Mouse (Mus musculus) CH12.LX (cell line): ENCODE results near the gene Sfxn3. TPM values are rescaled to one million over a fixed set of nuclear protein-coding genes. Genes with fewer than 3 reads are reported as not detected.
A peak's percentile ranks its signal among the peaks of the same experiment; 100 is the strongest.

Source experiments
- DNase-seq: peaks from one replicate; pipeline ENCODE4 v3.0.0-alpha.2; 2013; ENCODE audit errors: extremely low read depth
- H3K27ac ChIP-seq: 2 replicates; pipeline ENCODE4 v1.5.1; 2012; ENCODE audit warnings: low read depth, mild to moderate bottlenecking, control low read depth, moderate library complexity; ENCODE audit not compliant: insufficient read depth
- H3K27me3 ChIP-seq: replicated peaks from 2 replicates; pipeline ENCODE3; 2012; ENCODE audit warnings: inconsistent platforms
- H3K36me3 ChIP-seq, 2 experiments: replicated peaks in 1 of 2; 2 replicates each; pipeline versions ENCODE3 to v1.6.1; 2012; ENCODE audit warnings: inconsistent platforms in 1 of 2, low read length in 1 of 2, mild to moderate bottlenecking in 1 of 2, mixed read lengths in 1 of 2, moderate library complexity in 1 of 2; ENCODE audit not compliant: control insufficient read depth in 1 of 2, insufficient read depth in 1 of 2
- H3K4me1 ChIP-seq, 2 experiments: 2 replicates each; pipeline ENCODE4 v1.6.1; 2012; ENCODE audit warnings: inconsistent platforms in 1 of 2, moderate library complexity in 1 of 2; ENCODE audit not compliant: insufficient read depth in 2 of 2, control insufficient read depth in 1 of 2
- H3K4me2 ChIP-seq: 2 replicates; pipeline ENCODE4 v1.6.1; 2012; ENCODE audit warnings: low read depth, mild to moderate bottlenecking, control low read depth; ENCODE audit not compliant: poor library complexity, insufficient read depth, severe bottlenecking
- H3K4me3 ChIP-seq, 3 experiments: fragments of 150-350 bp in 1 of 3; sonication (generic) in 1 of 3; replicated peaks in 1 of 3; 2 replicates each; pipeline versions ENCODE3 to v1.5.1; 2011 to 2012; ENCODE audit warnings: low read depth in 2 of 3, low read length in 2 of 3, mild to moderate bottlenecking in 2 of 3, moderate library complexity in 2 of 3, control low read depth in 1 of 3, improper control_type of control experiment in 1 of 3, inconsistent platforms in 1 of 3, mixed read lengths in 1 of 3; ENCODE audit not compliant: poor library complexity in 1 of 3
- H3K79me2 ChIP-seq: replicated peaks from 2 replicates; pipeline ENCODE4 v1.6.1; 2012; ENCODE audit warnings: mild to moderate bottlenecking, moderate library complexity; ENCODE audit not compliant: control insufficient read depth, poor library complexity, insufficient read depth, severe bottlenecking; ENCODE audit errors: extremely low read depth
- H3K9ac ChIP-seq: 2 replicates; pipeline ENCODE4 v1.6.1; 2012; ENCODE audit warnings: low read depth, mild to moderate bottlenecking, control low read depth, moderate library complexity; ENCODE audit not compliant: insufficient read depth
- H3K9me3 ChIP-seq: replicated peaks from 2 replicates; pipeline ENCODE3; 2012; ENCODE audit warnings: low read length, inconsistent platforms, mixed read lengths
- CHD1 ChIP-seq: IDR thresholded peaks from 2 replicates; pipeline ENCODE4 v1.6.1; 2012; ENCODE audit warnings: low read depth, low read length, improper control_type of control experiment, inconsistent platforms
- CHD2 ChIP-seq: IDR thresholded peaks from 2 replicates; pipeline ENCODE4 v1.6.1; 2011; ENCODE audit warnings: low read length, improper control_type of control experiment
- CTCF ChIP-seq, 2 experiments: IDR thresholded peaks in 1 of 2; conservative IDR thresholded peaks in 1 of 2; 2 replicates each; pipeline ENCODE4 v1.5.1; 2011 to 2012; ENCODE audit warnings: low read depth in 2 of 2, low read length in 2 of 2, improper control_type of control experiment in 1 of 2, inconsistent platforms in 1 of 2, mild to moderate bottlenecking in 1 of 2, moderate library complexity in 1 of 2
- ELF1 ChIP-seq: IDR thresholded peaks from 2 replicates; pipeline ENCODE4 v1.6.1; 2014; ENCODE audit warnings: low read depth, mild to moderate bottlenecking, inconsistent platforms, low read length, improper control_type of control experiment
- EP300 ChIP-seq: IDR thresholded peaks from 2 replicates; pipeline ENCODE4 v1.6.1; 2011; ENCODE audit warnings: low read length, improper control_type of control experiment
- JUN ChIP-seq: IDR thresholded peaks from 2 replicates; pipeline ENCODE4 v1.6.1; 2011; ENCODE audit warnings: low read depth, mild to moderate bottlenecking, low read length, improper control_type of control experiment, moderate library complexity; ENCODE audit not compliant: insufficient read depth
- MAFK ChIP-seq: IDR thresholded peaks from 2 replicates; pipeline ENCODE4 v1.6.1; 2011; ENCODE audit warnings: low read length, improper control_type of control experiment; ENCODE audit not compliant: insufficient replicate concordance
- PAX5 ChIP-seq: IDR thresholded peaks from 2 replicates; pipeline ENCODE4 v1.6.1; 2012; ENCODE audit warnings: low read length, inconsistent platforms, mixed read lengths
- RAD21 ChIP-seq: IDR thresholded peaks from 2 replicates; pipeline ENCODE4 v1.6.1; 2011; ENCODE audit warnings: low read depth, mild to moderate bottlenecking, low read length, improper control_type of control experiment, moderate library complexity
- RCOR1 ChIP-seq: conservative IDR thresholded peaks from 2 replicates; pipeline ENCODE4 v1.6.1; 2012; ENCODE audit warnings: low read depth, mild to moderate bottlenecking, inconsistent platforms, low read length, improper control_type of control experiment
- SIN3A ChIP-seq: IDR thresholded peaks from 2 replicates; pipeline ENCODE4 v1.6.1; 2012; ENCODE audit warnings: low read length, improper control_type of control experiment, inconsistent platforms
- SMC3 ChIP-seq: IDR thresholded peaks from 2 replicates; pipeline ENCODE4 v1.6.1; 2011; ENCODE audit warnings: low read depth, low read length, improper control_type of control experiment
- TBP ChIP-seq: conservative IDR thresholded peaks from 2 replicates; pipeline ENCODE4 v1.6.1; 2011; ENCODE audit warnings: low read depth, low read length, improper control_type of control experiment
- TCF12 ChIP-seq: IDR thresholded peaks from 2 replicates; pipeline ENCODE4 v1.6.1; 2014; ENCODE audit warnings: low read depth, mild to moderate bottlenecking, inconsistent platforms, low read length, improper control_type of control experiment
- ZKSCAN1 ChIP-seq: IDR thresholded peaks from 2 replicates; pipeline ENCODE4 v1.6.1; 2012; ENCODE audit warnings: low read depth, inconsistent platforms, low read length, improper control_type of control experiment, borderline replicate concordance
- dilution Hi-C: fragments of 300-500 bp; cut with MboI; formaldehyde crosslinking; loops from 2 replicates; pipeline ENCODE4 v1.14.3; 2020; ENCODE audit warnings: low sequenced_read_pairs; ENCODE audit not compliant: extremely low pct_unique_long_range_greater_than_20kb, extremely low pct_ligation_motif_present
- in situ Hi-C: fragments of 300-500 bp; cut with MboI; formaldehyde crosslinking; loops from 3 replicates; pipeline ENCODE4 v1.14.3; 2019; ENCODE audit warnings: low sequenced_read_pairs, low pct_ligation_motif_present, low pct_unique_long_range_greater_than_20kb, mixed read lengths
- polyA plus RNA-seq: library from polyadenylated mRNA; unstranded; fragments of >175 nt; gene quantifications from 2 replicates; pipeline ENCODE4 v1.2.1, GENCODE M21; 2012; ENCODE audit warnings: low read depth; ENCODE audit not compliant: insufficient read length
- total RNA-seq, 2 experiments: library from RNA; depleted of rRNA; stranded (reverse); fragments of 300-350 nt in 1 of 2; fragments of >200 nt in 1 of 2; gene quantifications; 2 replicates each; pipeline ENCODE4 v1.2.3; 2012 to 2014

Sfxn3 gene
- total and polyA plus RNA-seq, 3 experiments, result 1.4 to 4.2 (median 3.6) TPM

GRCm38 (mm10) chr19:45058841-45059240, 11.5 kb downstream of the Sfxn3 start:
- peaks cover 0 to 19% of the 10 kb centered on the region in 2 experiments; a peak in 3 of 4 replicates for H3K4me1 ChIP-seq
- H3K27ac ChIP-seq, result peak overlapping the region; percentile 35; the same call in 1 of the 2 replicates
- H3K9me3 ChIP-seq, result no peaks in the 10 kb centered on the region
- DNase-seq, result no peak
- no peaks in the 10 kb centered on the region; the same call in 1 of the 2 replicates for H3K79me2 ChIP-seq
- peak overlapping the region; percentile 78 for H3K4me2 ChIP-seq
- peak overlapping the region; percentile 52 to 89 (median 83) for H3K4me3 ChIP-seq
- peak overlapping the region; percentile 94 for H3K9ac ChIP-seq
- peaks cover 7 to 14% of the 10 kb centered on the region in 2 experiments for H3K36me3 ChIP-seq
- H3K27me3 ChIP-seq, result no peaks in the 10 kb centered on the region
- in situ Hi-C loops, result loop anchor here (10.0 kb wide), 1 partner anchor 96 kb away; the partner anchor contains the start of gene Tlx1
- dilution Hi-C loops, result no loop called here
- TF ChIP-seq CHD1, result no peak
- no peak; the same call in 1 of the 2 replicates for TF ChIP-seq TCF12
- TF ChIP-seq SIN3A, result peak; percentile 5; the same call in 1 of the 2 replicates

GRCm38 (mm10) chr19:45063565-45064292, 16.4 kb downstream of the Sfxn3 start:
- DNase-seq, result peak; percentile 45
- TF ChIP-seq CTCF (conservative IDR thresholded peaks at IDR 0.05 in 1 of 2, IDR thresholded peaks at IDR 0.05 in 1 of 2; ENCODE audit: low read depth in 2 of 2, low read length in 2 of 2) (peak; percentile 38 to 76; a peak in 3 of 4 replicates), CHD2 (no peak), ZKSCAN1 (no peak), JUN (no peak), EP300 (no peak), PAX5 (no peak), ELF1 (no peak), TBP (no peak), RAD21 (peak; percentile 18), RCOR1 (no peak), SMC3 (peak; percentile 55), MAFK (no peak)
- Histone ChIP-seq H3K36me3 (peaks cover 0 to 2% of the 10 kb centered on the region in 2 experiments), H3K4me1 (peaks cover 0 to 11% of the 10 kb centered on the region in 2 experiments; a peak in 2 of 4 replicates), H3K27me3 (peaks cover 4% of the 10 kb centered on the region), H3K4me3 (no peak overlapping the region), H3K9me3 (no peaks in the 10 kb centered on the region), H3K9ac (no peak overlapping the region), H3K4me2 (no peak overlapping the region), H3K79me2 (no peaks in the 10 kb centered on the region; the same call in 1 of the 2 replicates), H3K27ac (no peak overlapping the region)
- in situ Hi-C loops (no loop called here), dilution Hi-C loops (no loop called here)
